Mouse (Mus musculus) heart, embryonic 14.5 days (tissue): Measurements from ENCODE around the gene Gnl1. TPM values are rescaled to one million over a fixed set of nuclear protein-coding genes. Genes with fewer than 3 reads are reported as not detected.
A peak's percentile ranks its signal among the peaks of the same experiment; 100 is the strongest.

ENCODE experiments used
- ATAC-seq: fragments of 200-750 bp; cut with Nextera tagmentation; 2 replicates; pipeline ENCODE4 v1.8.0; 2017; ENCODE audit warnings: low read depth, moderate TSS enrichment; ENCODE audit not compliant: insufficient number of reproducible peaks, insufficient read depth, low FRiP score
- H3K27ac ChIP-seq, 2 experiments: fragments of 200-500 bp in 1 of 2; fragments of 300-500 bp in 1 of 2; sonication (generic) in 1 of 2; replicated peaks in 1 of 2; 2 replicates each; pipeline ENCODE4 v1.5.1; 2012 to 2014; ENCODE audit warnings: low read depth in 2 of 2, low read length in 2 of 2, control low read depth in 1 of 2, mild to moderate bottlenecking in 1 of 2, mixed read lengths in 1 of 2; ENCODE audit not compliant: control insufficient read depth in 1 of 2, insufficient read depth in 1 of 2
- H3K27me3 ChIP-seq: fragments of 300-500 bp; sonication (generic); 2 replicates; pipeline ENCODE4 v1.6.1; 2014; ENCODE audit warnings: mild to moderate bottlenecking, low read length, control low read depth; ENCODE audit not compliant: control insufficient read depth, insufficient read depth
- H3K36me3 ChIP-seq: fragments of 300-500 bp; sonication (generic); 2 replicates; pipeline ENCODE4 v1.6.1; 2014; ENCODE audit warnings: mild to moderate bottlenecking, control low read depth, low read length, mixed read lengths; ENCODE audit not compliant: control insufficient read depth, insufficient read depth
- H3K4me1 ChIP-seq, 2 experiments: fragments of 200-500 bp in 1 of 2; fragments of 300-500 bp in 1 of 2; sonication (generic) in 1 of 2; 2 replicates each; pipeline ENCODE4 v1.6.1; 2012 to 2014; ENCODE audit warnings: low read length in 2 of 2, control low read depth in 1 of 2, mixed read lengths in 1 of 2; ENCODE audit not compliant: control insufficient read depth in 2 of 2, insufficient read depth in 2 of 2
- H3K4me2 ChIP-seq: fragments of 300-500 bp; sonication (generic); 2 replicates; pipeline ENCODE4 v1.6.1; 2014; ENCODE audit warnings: mild to moderate bottlenecking, low read length
- H3K4me3 ChIP-seq, 2 experiments: fragments of 200-500 bp in 1 of 2; fragments of 300-500 bp in 1 of 2; sonication (generic) in 1 of 2; 2 replicates each; pipeline ENCODE4 v1.5.1; 2012 to 2014; ENCODE audit warnings: low read length in 2 of 2, mild to moderate bottlenecking in 2 of 2, control low read depth in 1 of 2, low read depth in 1 of 2, moderate library complexity in 1 of 2; ENCODE audit not compliant: control insufficient read depth in 1 of 2, insufficient read depth in 1 of 2
- H3K9ac ChIP-seq: fragments of 300-500 bp; sonication (generic); 2 replicates; pipeline ENCODE4 v1.6.1; 2014; ENCODE audit warnings: mild to moderate bottlenecking, low read length
- H3K9me3 ChIP-seq: fragments of 300-500 bp; sonication (generic); 2 replicates; pipeline ENCODE4 v1.6.1; 2016; ENCODE audit warnings: low read length, control low read depth; ENCODE audit not compliant: control insufficient read depth
- WGBS: fragments of 180-500 bp; shearing (Covaris S2); extraction: QIAGEN DNeasy Blood & Tissue Kit; methylation state at CpG from one replicate; pipeline ENCODE4 v1.1.7; 2014; 5-methylcytosine and 5-hydroxymethylcytosine counted together
- polyA plus RNA-seq: library from polyadenylated mRNA; unstranded; fragments of >200 nt; fragmentation: Nextera tagmentation; extraction: Ambion mirVana; gene quantifications from 2 replicates; pipeline ENCODE4 v1.2.1, GENCODE M21; 2014

Gnl1 gene
- polyA plus RNA-seq, 1 experiment from 2014 or later = 27.2 TPM

GRCm38 (mm10) chr17:36020191-36021073 lies 40.8 kb downstream of the Gnl1 start, which contains the start of gene H2-T24:
H2-T24 (minus strand) TSS chr17:36020560.
- H3K4me3 ChIP-seq = peak within 1 kb of the TSS; percentile 8 to 16; a peak in 2 of 4 replicates
- H3K9me3 ChIP-seq = no peaks in the 10 kb centered on the region; the same call in 1 of the 2 replicates
- no peaks in the 10 kb centered on the region for H3K27me3 ChIP-seq
- ATAC-seq = no peak
- no peaks in the 10 kb centered on the region for H3K36me3 ChIP-seq
- peak within 1 kb of the TSS; percentile 33 to 39; a peak in 3 of 4 replicates for H3K27ac ChIP-seq
- 26% methylated on average over 15 of the region's 15 CpGs for WGBS
- H3K4me1 ChIP-seq = peaks cover 0 to 6% of the 10 kb centered on the region in 2 experiments; a peak in 2 of 4 replicates
- peak within 1 kb of the TSS; percentile 29 for H3K4me2 ChIP-seq
- no peak within 1 kb of the TSS for H3K9ac ChIP-seq

DNA sequence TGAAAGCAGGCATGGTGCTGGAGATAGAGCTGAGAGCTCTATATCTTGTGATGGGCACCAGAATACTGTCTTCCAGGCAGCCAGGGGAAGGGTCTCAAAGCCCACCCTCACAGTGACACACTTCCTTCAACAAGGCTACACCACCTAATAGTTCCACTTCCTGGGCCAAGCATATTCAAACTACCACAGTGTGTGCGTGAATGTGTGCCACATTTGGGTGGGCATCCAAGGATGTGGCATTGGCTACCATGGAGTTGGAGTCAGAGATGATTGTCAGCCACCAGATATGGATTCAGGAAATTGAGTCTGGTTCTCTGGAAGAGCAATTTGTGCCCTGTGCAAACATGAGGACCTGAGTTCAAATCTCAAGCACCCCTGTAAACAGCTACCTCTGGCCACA lies 41.7 kb downstream of the Gnl1 start:
- WGBS = 84% methylated on average over 1 of the region's 1 CpGs
- H3K4me3 ChIP-seq = no peak overlapping the region

DNA sequence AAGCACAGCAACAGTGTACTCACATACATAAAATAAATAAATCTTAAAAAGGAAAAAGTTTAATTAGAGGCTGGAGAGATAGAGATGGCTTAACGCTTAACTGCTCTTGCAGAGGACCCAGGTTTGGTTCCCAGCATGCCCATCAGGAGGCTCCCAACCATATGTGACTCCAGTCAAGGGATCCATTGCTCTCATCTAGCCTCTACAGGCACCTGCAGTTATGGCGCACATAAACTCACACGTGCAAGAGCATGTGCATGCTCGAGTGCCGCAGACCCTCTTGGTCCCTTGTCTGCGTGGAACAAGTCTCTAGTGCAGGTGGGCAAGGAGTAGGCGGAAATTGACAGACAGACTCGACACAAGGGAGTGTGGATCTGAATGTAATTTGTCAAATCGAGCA lies 42.4 kb downstream of the Gnl1 start:
- Histone ChIP-seq H3K27ac (no peak overlapping the region), H3K36me3 (no peaks in the 10 kb centered on the region), H3K27me3 (no peaks in the 10 kb centered on the region), H3K4me3 (no peak overlapping the region), H3K4me1 (peaks cover 0 to 6% of the 10 kb centered on the region in 2 experiments; a peak in 2 of 4 replicates), H3K9ac (no peak overlapping the region), H3K4me2 (no peak overlapping the region), H3K9me3 (no peaks in the 10 kb centered on the region; the same call in 1 of the 2 replicates)
- no peak for ATAC-seq
- WGBS = 90% methylated on average over 9 of the region's 9 CpGs

More for the DNA sequence above, 41.7 kb downstream of the Gnl1 start:
- Histone ChIP-seq H3K9ac (no peak overlapping the region), H3K27me3 (no peaks in the 10 kb centered on the region), H3K9me3 (no peaks in the 10 kb centered on the region; the same call in 1 of the 2 replicates), H3K4me2 (peak overlapping the region; percentile 29), H3K36me3 (no peaks in the 10 kb centered on the region), H3K27ac (peak overlapping the region in 1 of 2 experiments; percentile 33; a peak in 1 of 4 replicates), H3K4me1 (peaks cover 0 to 6% of the 10 kb centered on the region in 2 experiments; a peak in 2 of 4 replicates)
- no peak for ATAC-seq

- peaks cover 0 to 6% of the 10 kb centered on the region in 2 experiments; a peak in 2 of 4 replicates for H3K4me1 ChIP-seq
- H3K27ac ChIP-seq = no peak overlapping the region
- no peak for ATAC-seq
- no peaks in the 10 kb centered on the region; the same call in 1 of the 2 replicates for H3K9me3 ChIP-seq
- H3K4me3 ChIP-seq = no peak overlapping the region
- WGBS = 92% methylated on average over 6 of the region's 6 CpGs
- no peaks in the 10 kb centered on the region for H3K27me3 ChIP-seq
- H3K36me3 ChIP-seq = no peaks in the 10 kb centered on the region
- H3K9ac ChIP-seq = no peak overlapping the region
- H3K4me2 ChIP-seq = no peak overlapping the region
These were observed 43.3 kb downstream of the Gnl1 start for GRCm38 (mm10) chr17:36022922-36023321.

DNA sequence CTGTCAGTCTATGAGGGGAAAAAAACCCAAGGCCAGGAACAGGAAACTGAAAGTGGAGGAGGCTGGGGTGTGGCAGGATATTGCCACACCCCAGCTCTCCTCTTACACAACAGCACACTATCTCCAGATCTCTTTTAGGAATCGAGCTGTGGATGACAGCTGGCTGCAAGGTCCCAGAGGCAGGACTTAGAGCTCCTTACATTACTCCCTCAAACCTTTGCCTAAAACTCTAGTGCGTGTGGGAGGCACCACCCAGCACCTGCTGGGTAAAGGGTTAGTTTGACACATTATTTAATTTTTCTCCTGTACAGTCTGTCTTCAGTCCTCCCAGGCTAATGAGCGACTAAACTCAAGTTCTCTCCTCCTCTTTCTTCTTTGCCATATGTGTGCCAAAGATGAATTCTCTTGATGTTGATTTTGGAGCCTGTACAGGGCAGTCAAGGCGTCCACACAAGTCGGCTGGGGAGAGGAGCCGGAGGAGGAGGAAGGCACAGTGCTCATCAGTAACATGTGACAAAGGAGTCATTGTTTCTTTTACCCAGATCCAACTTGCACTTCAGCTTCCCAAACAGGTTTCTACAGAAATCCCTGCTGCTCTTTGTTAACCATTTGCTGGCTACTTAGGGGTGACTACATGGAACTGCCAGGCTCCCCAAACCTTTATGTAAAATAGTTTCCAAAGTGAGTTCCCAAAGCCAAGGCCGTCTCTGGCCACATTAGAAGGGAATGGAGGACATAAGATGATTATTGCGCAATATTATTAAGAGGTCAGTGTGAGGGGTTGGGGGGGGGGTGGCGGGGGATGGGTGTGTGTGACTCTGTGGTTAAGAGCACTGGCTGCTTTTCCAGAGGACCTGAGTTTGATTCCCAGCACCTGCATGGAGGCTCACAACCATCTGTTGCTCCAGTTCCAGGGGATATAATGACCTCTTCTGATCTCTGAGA lies 44.3 kb downstream of the Gnl1 start:
- 59% methylated on average over 9 of the region's 9 CpGs for WGBS

GRCm38 (mm10) chr17:36025197-36025596 lies 45.5 kb downstream of the Gnl1 start:
- no peaks in the 10 kb centered on the region; the same call in 1 of the 2 replicates for H3K9me3 ChIP-seq
- H3K4me2 ChIP-seq = no peak overlapping the region
- no peak overlapping the region for H3K9ac ChIP-seq
- no peak overlapping the region for H3K27ac ChIP-seq
- no peak for ATAC-seq
- 41% methylated on average over 5 of the region's 5 CpGs for WGBS
- H3K27me3 ChIP-seq = no peaks in the 10 kb centered on the region
- H3K4me1 ChIP-seq = peaks cover 0 to 6% of the 10 kb centered on the region in 2 experiments; a peak in 2 of 4 replicates
- no peaks in the 10 kb centered on the region for H3K36me3 ChIP-seq
- no peak overlapping the region for H3K4me3 ChIP-seq

More for the DNA sequence above, 44.3 kb downstream of the Gnl1 start:
- Histone ChIP-seq H3K36me3 (no peaks in the 10 kb centered on the region), H3K27me3 (no peaks in the 10 kb centered on the region), H3K9ac (no peak overlapping the region), H3K4me3 (no peak overlapping the region), H3K27ac (no peak overlapping the region), H3K4me1 (peaks cover 0 to 6% of the 10 kb centered on the region in 2 experiments; a peak in 2 of 4 replicates), H3K9me3 (no peaks in the 10 kb centered on the region; the same call in 1 of the 2 replicates), H3K4me2 (no peak overlapping the region)
- no peak for ATAC-seq

GRCm38 (mm10) chr17:36025901-36026300 lies 46.2 kb downstream of the Gnl1 start:
- no peak overlapping the region for H3K4me3 ChIP-seq
- no peaks in the 10 kb centered on the region for H3K36me3 ChIP-seq
- H3K9me3 ChIP-seq = no peaks in the 10 kb centered on the region
- H3K9ac ChIP-seq = no peak overlapping the region
- no peak overlapping the region for H3K4me2 ChIP-seq
- 53% methylated on average over 4 of the region's 4 CpGs for WGBS
- no peaks in the 10 kb centered on the region for H3K27me3 ChIP-seq
- H3K27ac ChIP-seq = no peak overlapping the region
- ATAC-seq = no peak
- H3K4me1 ChIP-seq = peaks cover 0 to 6% of the 10 kb centered on the region in 2 experiments; a peak in 2 of 4 replicates
